ENCODE assay signal across 20 mouse cellular contexts in genomic region chr13:107484630-107484998, GRCm38 (mm10).
DNase-seq lines count a peak whose midpoint lies in the region; ATAC-seq and TF ChIP-seq lines count a peak whose summit lies in the region.
"Had no signal": no experiment of that assay in that cellular context is flagged by ENCODE, and none has a peak within 500 bp of the region (broad histone marks: within the 10 kb centered on the region; RNA-seq: fewer than 3 reads in every experiment).

No protein-coding gene starts in this region.

- H3K9me3 ChIP-seq in heart, embryonic 13.5 days: no peaks in the 10 kb centered on the region
- H3K9me3 ChIP-seq in hindbrain, embryonic 16.5 days (ENCODE audit: control insufficient read depth, low read length): no peaks in the 10 kb centered on the region
- H3K9me3 ChIP-seq: heart, embryonic 12.5 days; liver, embryonic 12.5 days; lung, embryonic 15.5 days; megakaryocyte, embryonic 14.5 days; stomach, embryonic 15.5 days had no signal

- ATAC-seq in heart, embryonic 13.5 days (ENCODE audit: extremely low read depth, insufficient number of reproducible peaks, low FRiP score, low TSS enrichment): no peak
- ATAC-seq in hindbrain, embryonic 16.5 days: peak; percentile 43; the same call in 1 of the 2 replicates
- ATAC-seq in erythroid progenitor cell, adult 5-6 weeks (replicated peaks; ENCODE audit: low FRiP score, poor library complexity, severe bottlenecking): no peak
- ATAC-seq: CD4-positive, CD25-positive, alpha-beta regulatory T cell, adult 4 months; liver, embryonic 12.5 days had no signal

- H3K36me3 ChIP-seq in heart, embryonic 13.5 days: no peaks in the 10 kb centered on the region
- H3K36me3 ChIP-seq in hindbrain, embryonic 16.5 days (ENCODE audit: control insufficient read depth, insufficient read depth, low read length): no peaks in the 10 kb centered on the region
- H3K36me3 ChIP-seq in myocyte (ENCODE audit: control insufficient read depth, insufficient read depth): no peaks in the 10 kb centered on the region
- H3K36me3 ChIP-seq in kidney, adult 2 months (ENCODE audit: control insufficient read depth, insufficient read depth, low read length): no peaks in the 10 kb centered on the region
- H3K36me3 ChIP-seq: heart, embryonic 12.5 days; liver, embryonic 12.5 days; lung, embryonic 15.5 days; stomach, embryonic 15.5 days had no signal

- TF ChIP-seq POLR2A in myocyte (IDR thresholded peaks at IDR 0.05; ENCODE audit: insufficient read length, low read depth): no peak
- no peak for TF ChIP-seq POLR2A in kidney, adult 2 months (IDR thresholded peaks at IDR 0.05; ENCODE audit: low read depth, low read length)

- TF ChIP-seq CTCF in kidney, adult 2 months (conservative IDR thresholded peaks at IDR 0.05; ENCODE audit: insufficient read depth, insufficient read length, low read depth, low read length): no peak

- 31% methylated on average over 6 of the region's 6 CpGs for WGBS in heart, embryonic 13.5 days
- WGBS in hindbrain, embryonic 16.5 days: 42% methylated on average over 6 of the region's 6 CpGs
- 59% methylated on average over 6 of the region's 6 CpGs for WGBS in kidney, adult 2 months

- no peaks in the 10 kb centered on the region for H3K79me2 ChIP-seq in myocyte (ENCODE audit: control insufficient read depth, insufficient read depth)

- no peak overlapping the region for H3K9ac ChIP-seq in heart, embryonic 13.5 days
- H3K9ac ChIP-seq in hindbrain, embryonic 16.5 days (ENCODE audit: low read depth, low read length): no peak overlapping the region
- H3K9ac ChIP-seq: heart, embryonic 12.5 days; liver, embryonic 12.5 days; lung, embryonic 15.5 days; stomach, embryonic 15.5 days had no signal

- H3K27ac ChIP-seq in heart, embryonic 13.5 days (replicated peaks): no peak overlapping the region
- 0 out of 2 replicates have a peak overlapping the region, but pooled peaks have one; percentile 3 for H3K27ac ChIP-seq in hindbrain, embryonic 16.5 days (ENCODE audit: low read depth, low read length)
- no peak overlapping the region for H3K27ac ChIP-seq in kidney, adult 2 months (ENCODE audit: insufficient read depth, low read depth, low read length)
- H3K27ac ChIP-seq: liver, embryonic 12.5 days; lung, embryonic 15.5 days; stomach, embryonic 15.5 days had no signal

- no peaks in the 10 kb centered on the region for H3K27me3 ChIP-seq in heart, embryonic 13.5 days (replicated peaks)
- H3K27me3 ChIP-seq in hindbrain, embryonic 16.5 days (replicated peaks; ENCODE audit: control insufficient read depth, insufficient read depth, low read length): no peaks in the 10 kb centered on the region
- no peaks in the 10 kb centered on the region for H3K27me3 ChIP-seq in myocyte (ENCODE audit: control insufficient read depth, insufficient read depth, insufficient read length)
- no peaks in the 10 kb centered on the region for H3K27me3 ChIP-seq in kidney, adult 2 months (replicated peaks; ENCODE audit: control insufficient read depth, insufficient read depth, low read length)
- H3K27me3 ChIP-seq: heart, embryonic 12.5 days; liver, embryonic 12.5 days; lung, embryonic 15.5 days; stomach, embryonic 15.5 days had no signal

- no peak for DNase-seq in heart, adult 9 months (ENCODE audit: low spot score in 2 of 2)
- DNase-seq in brain, adult 2 months (ENCODE audit: low read depth, low spot score): peak; percentile 21
- no peak for DNase-seq in kidney, adult 2 months
- no peak for DNase-seq in urinary bladder, postnatal 14 days (ENCODE audit: low spot score)
- DNase-seq: cerebellum, adult 11-12 months; gastrocnemius, postnatal 14 days; heart, postnatal 4 days; kidney, adult 11 months; kidney, postnatal 36 days had no signal

- H3ac ChIP-seq in myocyte (ENCODE audit: control insufficient read depth, insufficient read length): no peak overlapping the region

- H3K4me3 ChIP-seq in heart, embryonic 13.5 days: no peak overlapping the region
- no peak overlapping the region for H3K4me3 ChIP-seq in hindbrain, embryonic 16.5 days (ENCODE audit: low read length)
- no peak overlapping the region for H3K4me3 ChIP-seq in myocyte
- no peak overlapping the region for H3K4me3 ChIP-seq in kidney, adult 2 months (ENCODE audit: insufficient read depth, low read depth, low read length)
- H3K4me3 ChIP-seq: erythroblast, embryonic 14.5 days; heart, embryonic 12.5 days; liver, embryonic 12.5 days; lung, embryonic 15.5 days; megakaryocyte, embryonic 14.5 days; stomach, embryonic 15.5 days had no signal

- H3K4me2 ChIP-seq in heart, embryonic 13.5 days: 0 out of 2 replicates have a peak overlapping the region, but pooled peaks have one; percentile 33
- no peak overlapping the region for H3K4me2 ChIP-seq in hindbrain, embryonic 16.5 days (ENCODE audit: low read length)
- peak overlapping the region; percentile 62 for H3K4me2 ChIP-seq in myocyte (ENCODE audit: low read depth)
- H3K4me2 ChIP-seq: heart, embryonic 12.5 days; liver, embryonic 12.5 days; lung, embryonic 15.5 days; stomach, embryonic 15.5 days had no signal

- H3K4me1 ChIP-seq in heart, embryonic 13.5 days: peaks cover 10% of the 10 kb centered on the region
- peaks cover 11% of the 10 kb centered on the region for H3K4me1 ChIP-seq in hindbrain, embryonic 16.5 days (ENCODE audit: control insufficient read depth, insufficient read depth, low read depth, low read length)
- H3K4me1 ChIP-seq in kidney, adult 2 months (ENCODE audit: control insufficient read depth, insufficient read depth, low read length): no peaks in the 10 kb centered on the region
- H3K4me1 ChIP-seq: liver, embryonic 12.5 days; lung, embryonic 15.5 days; stomach, embryonic 15.5 days had no signal

TF ChIP-seq in myocyte, 11 proteins besides CTCF, POLR2A, EP300 and RAD21:
- TF ChIP-seq SRF (IDR thresholded peaks at IDR 0.05; ENCODE audit: control insufficient read depth, insufficient read length, low read depth) (no peak), USF1 (IDR thresholded peaks at IDR 0.05; ENCODE audit: low read depth) (no peak)
